Mouse (Mus musculus) intestine, embryonic 16.5 days (tissue): ENCODE measurements around the gene Galnt18. TPM values are rescaled to one million over a fixed set of nuclear protein-coding genes. Genes with fewer than 3 reads are reported as not detected.

Experiments
- ATAC-seq: fragments of 200-750 bp; cut with Nextera tagmentation; 2 replicates; pipeline ENCODE4 v1.8.0; 2017; ENCODE audit warnings: moderate TSS enrichment, moderate library complexity
- H3K27ac ChIP-seq: fragments of 300-500 bp; sonication (generic); 2 replicates; pipeline ENCODE4 v1.5.1; 2014; ENCODE audit warnings: mild to moderate bottlenecking, low read length
- H3K27me3 ChIP-seq: fragments of 300-500 bp; sonication (generic); replicated peaks from 2 replicates; pipeline ENCODE4 v1.6.1; 2014; ENCODE audit warnings: low read length, control low read depth, mixed read lengths; ENCODE audit not compliant: control insufficient read depth, insufficient read depth
- H3K36me3 ChIP-seq: fragments of 300-500 bp; sonication (generic); 2 replicates; pipeline ENCODE4 v1.6.1; 2014; ENCODE audit warnings: low read length, control low read depth; ENCODE audit not compliant: control insufficient read depth, insufficient read depth
- H3K4me1 ChIP-seq: fragments of 300-500 bp; sonication (generic); 2 replicates; pipeline ENCODE4 v1.6.1; 2014; ENCODE audit warnings: low read length, control low read depth, mixed read lengths; ENCODE audit not compliant: control insufficient read depth, insufficient read depth
- H3K4me2 ChIP-seq: fragments of 300-500 bp; sonication (generic); 2 replicates; pipeline ENCODE4 v1.6.1; 2014; ENCODE audit warnings: low read depth, low read length, control low read depth
- H3K4me3 ChIP-seq: fragments of 300-500 bp; sonication (generic); 2 replicates; pipeline ENCODE4 v1.5.1; 2014; ENCODE audit warnings: mild to moderate bottlenecking, low read length
- H3K9ac ChIP-seq: fragments of 300-500 bp; sonication (generic); 2 replicates; pipeline ENCODE4 v1.6.1; 2014; ENCODE audit warnings: low read depth, low read length
- H3K9me3 ChIP-seq: fragments of 300-500 bp; sonication (generic); 2 replicates; pipeline ENCODE4 v1.6.1; 2016; ENCODE audit warnings: low read length, control low read depth; ENCODE audit not compliant: control insufficient read depth
- WGBS: fragments of 180-500 bp; shearing (Covaris S2); extraction: QIAGEN DNeasy Blood & Tissue Kit; methylation state at CpG from one replicate; pipeline ENCODE4 v1.1.7; 2014; 5-methylcytosine and 5-hydroxymethylcytosine counted together
- polyA plus RNA-seq: library from polyadenylated mRNA; unstranded; fragments of >200 nt; fragmentation: Nextera tagmentation; extraction: Ambion mirVana; gene quantifications from 2 replicates; pipeline ENCODE4 v1.2.1, GENCODE M21; 2015

Galnt18 gene
- polyA plus RNA-seq, 1 experiment from 2014 or later: 17.6 TPM

- Histone ChIP-seq H3K27ac (no peak overlapping the region), H3K4me2 (no peak overlapping the region), H3K9ac (no peak overlapping the region), H3K9me3 (no peaks in the 10 kb centered on the region), H3K4me3 (no peak overlapping the region), H3K27me3 (no peaks in the 10 kb centered on the region), H3K36me3 (no peaks in the 10 kb centered on the region), H3K4me1 (no peaks in the 10 kb centered on the region)
- 85% methylated on average over 2 of the region's 2 CpGs for WGBS
- ATAC-seq: no peak
Measured at GRCm38 (mm10) chr7:111500616-111501015, 279.2 kb downstream of the Galnt18 start.

GRCm38 (mm10) chr7:111499255-111499790 is 280.5 kb downstream of the Galnt18 start:
- no peaks in the 10 kb centered on the region for H3K4me1 ChIP-seq
- no peaks in the 10 kb centered on the region for H3K36me3 ChIP-seq
- H3K27me3 ChIP-seq: no peaks in the 10 kb centered on the region
- 57% methylated on average over 2 of the region's 2 CpGs for WGBS
- H3K27ac ChIP-seq: no peak overlapping the region
- H3K9ac ChIP-seq: no peak overlapping the region
- no peaks in the 10 kb centered on the region for H3K9me3 ChIP-seq
- H3K4me3 ChIP-seq: no peak overlapping the region
- H3K4me2 ChIP-seq: no peak overlapping the region
- ATAC-seq: no peak

DNA sequence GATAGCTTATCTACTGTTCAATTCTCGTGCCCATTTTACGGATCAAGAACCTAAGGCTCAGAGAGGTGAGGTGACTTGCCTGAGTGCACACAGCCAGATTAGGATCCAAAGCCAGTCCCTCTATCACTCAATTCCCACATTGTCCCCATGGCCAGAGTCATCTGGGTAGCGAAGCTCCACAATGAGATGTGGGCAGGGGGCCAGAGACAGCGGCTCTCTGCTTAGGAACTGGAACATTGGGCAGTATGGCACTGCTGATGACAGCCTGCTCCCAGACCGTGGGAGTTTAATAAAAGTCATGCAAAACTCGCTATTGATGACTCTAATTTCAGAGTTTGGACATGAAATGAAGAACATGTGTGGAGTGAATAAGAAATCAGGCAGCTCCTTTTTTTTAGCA is 282.6 kb downstream of the Galnt18 start:
- no peaks in the 10 kb centered on the region for H3K27me3 ChIP-seq
- no peaks in the 10 kb centered on the region for H3K4me1 ChIP-seq
- 88% methylated on average over 6 of the region's 6 CpGs for WGBS
- H3K4me3 ChIP-seq: no peak overlapping the region
- H3K36me3 ChIP-seq: no peaks in the 10 kb centered on the region
- no peaks in the 10 kb centered on the region for H3K9me3 ChIP-seq
- ATAC-seq: no peak
- no peak overlapping the region for H3K4me2 ChIP-seq
- H3K9ac ChIP-seq: no peak overlapping the region
- H3K27ac ChIP-seq: no peak overlapping the region

DNA sequence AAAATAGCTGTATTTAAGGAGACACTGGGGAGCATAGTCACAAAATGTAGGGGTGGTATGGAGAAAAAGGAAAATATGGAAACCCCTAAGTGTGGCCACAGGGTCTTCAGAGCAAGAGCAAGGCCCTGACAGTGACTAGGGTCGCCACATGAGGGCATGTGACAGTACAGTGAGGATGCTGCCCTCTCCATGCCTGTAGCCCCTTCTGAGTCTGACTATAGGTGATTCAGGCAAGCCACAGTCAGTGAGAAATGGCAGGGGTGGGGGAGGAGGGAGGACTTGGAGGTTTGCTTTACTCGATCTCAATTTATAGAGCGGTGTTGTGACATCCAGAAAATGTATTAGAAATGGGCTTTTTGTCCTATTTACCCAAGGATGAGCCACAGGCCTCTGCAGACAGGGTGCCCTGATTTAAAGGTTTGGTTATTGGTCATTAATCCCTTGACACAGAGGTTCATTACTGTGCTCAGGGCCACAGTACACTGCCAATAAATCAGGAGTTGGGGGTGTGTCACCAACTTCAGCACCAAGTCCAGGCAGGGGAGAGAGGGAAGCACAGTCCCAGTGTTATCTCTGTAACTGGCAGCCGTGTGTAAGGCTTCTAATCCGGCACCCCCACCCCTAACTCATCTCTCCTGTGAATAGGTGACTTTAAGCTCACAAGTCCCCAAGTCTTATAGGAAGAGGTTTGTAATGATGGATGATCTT is 287.4 kb downstream of the Galnt18 start:
- Histone ChIP-seq H3K4me2 (no peak overlapping the region), H3K27ac (no peak overlapping the region), H3K4me3 (no peak overlapping the region), H3K9me3 (no peaks in the 10 kb centered on the region), H3K4me1 (no peaks in the 10 kb centered on the region), H3K27me3 (no peaks in the 10 kb centered on the region), H3K36me3 (no peaks in the 10 kb centered on the region), H3K9ac (no peak overlapping the region)
- 65% methylated on average over 5 of the region's 5 CpGs for WGBS
- ATAC-seq: no peak

DNA sequence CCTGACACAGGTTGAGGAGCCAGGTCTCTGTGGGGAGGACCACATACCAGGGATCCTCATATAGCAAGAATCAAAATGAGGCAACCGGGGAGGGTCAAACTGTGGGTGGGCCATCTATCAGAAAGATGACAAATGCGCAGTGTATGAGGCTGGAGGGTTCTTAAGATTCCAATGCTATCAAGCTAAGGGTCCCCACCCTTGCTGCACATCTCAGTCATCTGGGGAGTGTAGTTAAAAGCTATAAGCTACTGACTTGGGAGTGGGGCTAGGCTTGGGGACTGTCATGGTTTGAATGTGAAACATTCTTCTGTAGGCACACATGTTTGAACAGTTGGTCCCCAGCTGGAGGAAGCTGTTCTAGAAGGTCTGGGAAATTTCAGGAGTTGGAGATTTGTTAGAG is 288.2 kb downstream of the Galnt18 start:
- no peak for ATAC-seq
- 69% methylated on average over 2 of the region's 2 CpGs for WGBS

GRCm38 (mm10) chr7:111486811-111487333 is 292.9 kb downstream of the Galnt18 start:
- Histone ChIP-seq H3K9ac (no peak overlapping the region), H3K4me2 (no peak overlapping the region), H3K27ac (no peak overlapping the region), H3K27me3 (no peaks in the 10 kb centered on the region), H3K36me3 (no peaks in the 10 kb centered on the region), H3K9me3 (no peaks in the 10 kb centered on the region), H3K4me3 (no peak overlapping the region), H3K4me1 (no peaks in the 10 kb centered on the region)
- ATAC-seq: no peak
- 65% methylated on average over 3 of the region's 3 CpGs for WGBS

More for the DNA sequence above, 288.2 kb downstream of the Galnt18 start:
- H3K4me1 ChIP-seq: no peaks in the 10 kb centered on the region
- H3K9ac ChIP-seq: no peak overlapping the region
- no peak overlapping the region for H3K27ac ChIP-seq
- H3K27me3 ChIP-seq: no peaks in the 10 kb centered on the region
- no peaks in the 10 kb centered on the region for H3K36me3 ChIP-seq
- H3K9me3 ChIP-seq: no peaks in the 10 kb centered on the region
- no peak overlapping the region for H3K4me3 ChIP-seq
- no peak overlapping the region for H3K4me2 ChIP-seq

DNA sequence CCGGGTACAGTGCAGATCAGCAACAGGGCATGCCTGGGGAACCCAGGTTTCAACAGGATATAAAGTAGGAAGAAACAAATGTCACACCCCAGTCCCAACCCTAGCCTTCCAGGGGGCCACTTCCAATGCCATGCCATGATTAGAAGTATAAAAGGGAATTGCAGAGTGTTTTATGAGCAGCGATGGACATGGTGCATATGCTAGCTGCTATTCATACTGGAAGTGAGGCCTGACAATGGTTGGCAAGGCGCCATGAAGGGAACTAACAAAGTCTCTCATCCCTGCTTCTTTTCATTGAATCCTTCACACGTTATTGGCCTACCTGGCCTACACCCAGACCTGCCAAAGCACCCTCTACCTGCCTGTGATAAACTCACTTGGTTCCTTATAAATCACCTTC is 295.9 kb downstream of the Galnt18 start:
- H3K4me2 ChIP-seq: no peak overlapping the region
- ATAC-seq: no peak
- no peaks in the 10 kb centered on the region for H3K36me3 ChIP-seq
- H3K4me1 ChIP-seq: no peaks in the 10 kb centered on the region
- no peak overlapping the region for H3K9ac ChIP-seq
- H3K27me3 ChIP-seq: no peaks in the 10 kb centered on the region
- 78% methylated on average over 4 of the region's 4 CpGs for WGBS
- H3K4me3 ChIP-seq: no peak overlapping the region
- no peaks in the 10 kb centered on the region for H3K9me3 ChIP-seq
- H3K27ac ChIP-seq: no peak overlapping the region

DNA sequence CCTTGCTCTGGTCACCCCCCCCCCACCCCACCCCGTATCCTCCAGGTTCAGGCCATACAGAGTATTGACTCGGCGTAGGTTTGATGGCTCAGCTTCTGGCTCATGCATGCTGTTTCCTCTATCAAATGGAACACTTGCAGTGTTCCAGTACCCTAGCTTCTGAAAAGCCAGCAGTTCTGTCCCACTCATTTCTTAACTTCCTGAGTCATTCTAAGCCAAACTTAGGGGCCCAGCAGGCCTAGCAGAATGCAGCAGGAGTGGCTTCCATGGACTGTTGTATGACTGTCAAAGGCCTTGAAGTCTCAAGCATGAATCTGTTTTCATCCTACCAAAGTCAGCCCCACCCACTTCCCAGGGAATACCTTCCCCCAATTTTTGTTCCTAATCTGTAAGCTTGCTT is 296.5 kb downstream of the Galnt18 start:
- Histone ChIP-seq H3K36me3 (no peaks in the 10 kb centered on the region), H3K27me3 (no peaks in the 10 kb centered on the region), H3K4me3 (no peak overlapping the region), H3K4me2 (no peak overlapping the region), H3K4me1 (no peaks in the 10 kb centered on the region), H3K9ac (no peak overlapping the region), H3K9me3 (no peaks in the 10 kb centered on the region), H3K27ac (no peak overlapping the region)
- WGBS: 92% methylated on average over 3 of the region's 3 CpGs
- ATAC-seq: no peak

- no peaks in the 10 kb centered on the region for H3K9me3 ChIP-seq
- no peak overlapping the region for H3K4me3 ChIP-seq
- H3K27me3 ChIP-seq: no peaks in the 10 kb centered on the region
- H3K9ac ChIP-seq: no peak overlapping the region
- ATAC-seq: no peak
- no peak overlapping the region for H3K27ac ChIP-seq
- no peaks in the 10 kb centered on the region for H3K36me3 ChIP-seq
- no peak overlapping the region for H3K4me2 ChIP-seq
- no peaks in the 10 kb centered on the region for H3K4me1 ChIP-seq
- 72% methylated on average over 5 of the region's 5 CpGs for WGBS
Measured at GRCm38 (mm10) chr7:111467715-111468114, 312.1 kb downstream of the Galnt18 start.
